ENCODE assay signal across 9 mouse cellular contexts in genomic region chr17:29488257-29488977, GRCm38 (mm10). TPM values are rescaled to one million over a fixed set of nuclear protein-coding genes. Genes with fewer than 3 reads are reported as not detected.
A peak's percentile ranks its signal among the peaks of the same experiment; 100 is the strongest.
DNase-seq lines count a peak whose midpoint lies in the region; ATAC-seq and TF ChIP-seq lines count a peak whose summit lies in the region.
"Had no signal": no experiment of that assay in that cellular context is flagged by ENCODE, and none has a peak within 500 bp of the region (broad histone marks: within the 10 kb centered on the region; RNA-seq: fewer than 3 reads in every experiment).

No protein-coding gene starts in this region.

- peaks cover 13% of the 10 kb centered on the region for H3K4me1 ChIP-seq in intestine, embryonic 15.5 days (replicated peaks)
- H3K4me1 ChIP-seq in intestine, embryonic 16.5 days (ENCODE audit: control insufficient read depth, insufficient read depth, low read length), result peaks cover 11% of the 10 kb centered on the region
- peaks cover 36% of the 10 kb centered on the region for H3K4me1 ChIP-seq in bone marrow macrophage, adult 2 months (ENCODE audit: control insufficient read depth, insufficient read depth, low read length)
- peaks cover 11% of the 10 kb centered on the region for H3K4me1 ChIP-seq in embryonic facial prominence, embryonic 14.5 days (ENCODE audit: control insufficient read depth, insufficient read depth, low read length)
- peaks cover 31% of the 10 kb centered on the region for H3K4me1 ChIP-seq in liver, embryonic 16.5 days (ENCODE audit: control insufficient read depth, low read depth, low read length)

- DNase-seq in embryonic facial prominence, embryonic 14.5 days (ENCODE audit: low spot score), result no peak
- no peak for DNase-seq in spleen, adult 18-20 months
- no peak for DNase-seq in right cerebral cortex, postnatal 4 days
- DNase-seq in B cell, adult 2 months, result no peak
- DNase-seq: lung, postnatal 10 days had no signal

- no peaks in the 10 kb centered on the region for H3K36me3 ChIP-seq in intestine, embryonic 15.5 days
- H3K36me3 ChIP-seq in intestine, embryonic 16.5 days (ENCODE audit: control insufficient read depth, insufficient read depth, low read length), result no peaks in the 10 kb centered on the region
- no peaks in the 10 kb centered on the region for H3K36me3 ChIP-seq in embryonic facial prominence, embryonic 14.5 days (ENCODE audit: control insufficient read depth, insufficient read depth, low read length)
- peaks cover 17% of the 10 kb centered on the region for H3K36me3 ChIP-seq in liver, embryonic 16.5 days (ENCODE audit: control insufficient read depth, insufficient read depth)

- no peak for TF ChIP-seq POLR2A in bone marrow macrophage, adult 2 months (IDR thresholded peaks at IDR 0.05; ENCODE audit: borderline replicate concordance, low read depth, low read length)

- no peak overlapping the region for H3K4me3 ChIP-seq in intestine, embryonic 15.5 days (replicated peaks)
- H3K4me3 ChIP-seq in intestine, embryonic 16.5 days (ENCODE audit: low read length), result no peak overlapping the region
- H3K4me3 ChIP-seq in bone marrow macrophage, adult 2 months (ENCODE audit: insufficient read depth, low read length), result no peak overlapping the region
- H3K4me3 ChIP-seq in embryonic facial prominence, embryonic 14.5 days (ENCODE audit: low read depth, low read length), result no peak overlapping the region
- H3K4me3 ChIP-seq in liver, embryonic 16.5 days (ENCODE audit: low read depth, low read length), result peak overlapping the region; percentile 81

- H3K9ac ChIP-seq in intestine, embryonic 15.5 days, result no peak overlapping the region
- H3K9ac ChIP-seq in intestine, embryonic 16.5 days (ENCODE audit: low read depth, low read length), result no peak overlapping the region
- H3K9ac ChIP-seq in embryonic facial prominence, embryonic 14.5 days (ENCODE audit: low read depth, low read length), result no peak overlapping the region
- H3K9ac ChIP-seq in liver, embryonic 16.5 days (ENCODE audit: low read depth, low read length), result peak overlapping the region; percentile 90

- no peaks in the 10 kb centered on the region for H3K27me3 ChIP-seq in intestine, embryonic 15.5 days (replicated peaks)
- H3K27me3 ChIP-seq in intestine, embryonic 16.5 days (replicated peaks; ENCODE audit: control insufficient read depth, insufficient read depth, low read length), result no peaks in the 10 kb centered on the region
- H3K27me3 ChIP-seq in embryonic facial prominence, embryonic 14.5 days (replicated peaks; ENCODE audit: control insufficient read depth, insufficient read depth, low read length), result no peaks in the 10 kb centered on the region
- H3K27me3 ChIP-seq in liver, embryonic 16.5 days (ENCODE audit: control insufficient read depth, insufficient read depth, low read depth, low read length), result no peaks in the 10 kb centered on the region

- peak overlapping the region; percentile 90; the same call in 1 of the 2 replicates for H3K4me2 ChIP-seq in intestine, embryonic 15.5 days (replicated peaks)
- no peak overlapping the region for H3K4me2 ChIP-seq in intestine, embryonic 16.5 days (ENCODE audit: low read depth, low read length)
- peak overlapping the region; percentile 97; the same call in 1 of the 2 replicates for H3K4me2 ChIP-seq in embryonic facial prominence, embryonic 14.5 days (ENCODE audit: low read depth, low read length)
- peak overlapping the region; percentile 84 for H3K4me2 ChIP-seq in liver, embryonic 16.5 days (ENCODE audit: low read depth, low read length)

- no peak for ATAC-seq in intestine, embryonic 15.5 days
- ATAC-seq in intestine, embryonic 16.5 days, result no peak
- no peak for ATAC-seq in embryonic facial prominence, embryonic 14.5 days (ENCODE audit: low read depth)
- no peak; the same call in 1 of the 2 replicates for ATAC-seq in liver, embryonic 16.5 days (ENCODE audit: low read depth)

- TF ChIP-seq CTCF in bone marrow macrophage, adult 2 months (IDR thresholded peaks at IDR 0.05; ENCODE audit: low read depth, low read length), result no peak

- H3K27ac ChIP-seq in intestine, embryonic 15.5 days, result no peak overlapping the region
- H3K27ac ChIP-seq in intestine, embryonic 16.5 days (ENCODE audit: low read length), result no peak overlapping the region
- H3K27ac ChIP-seq in bone marrow macrophage, adult 2 months (ENCODE audit: insufficient read depth, low read depth, low read length), result peak overlapping the region; percentile 88
- no peak overlapping the region; the same call in 1 of the 2 replicates for H3K27ac ChIP-seq in embryonic facial prominence, embryonic 14.5 days (replicated peaks; ENCODE audit: low read depth, low read length)
- H3K27ac ChIP-seq in liver, embryonic 16.5 days (ENCODE audit: low read length), result peak overlapping the region; percentile 95

- H3K9me3 ChIP-seq in intestine, embryonic 15.5 days, result no peaks in the 10 kb centered on the region
- no peaks in the 10 kb centered on the region for H3K9me3 ChIP-seq in intestine, embryonic 16.5 days (ENCODE audit: control insufficient read depth, low read length)
- no peaks in the 10 kb centered on the region for H3K9me3 ChIP-seq in embryonic facial prominence, embryonic 14.5 days (ENCODE audit: control insufficient read depth, low read length)
- no peaks in the 10 kb centered on the region for H3K9me3 ChIP-seq in liver, embryonic 16.5 days (replicated peaks; ENCODE audit: control insufficient read depth, low read length)

- 86% methylated on average over 8 of the region's 8 CpGs for WGBS in intestine, embryonic 15.5 days
- WGBS in intestine, embryonic 16.5 days, result 87% methylated on average over 8 of the region's 8 CpGs
- WGBS in embryonic facial prominence, embryonic 14.5 days, result 78% methylated on average over 8 of the region's 8 CpGs
- WGBS in liver, embryonic 16.5 days (ENCODE audit: insufficient replicate concordance), result 67% methylated on average over 8 of the region's 8 CpGs

RNA-seq across cellular contexts. Expression of gene Pim1, which starts 2.1 kb away (rescaled TPM):
- polyA plus RNA-seq in intestine, embryonic 15.5 days (2015; fragmentation: Nextera tagmentation; extraction: Ambion mirVana), result 13.4 TPM in 2 replicates
- polyA plus RNA-seq in intestine, embryonic 16.5 days (2015; fragmentation: Nextera tagmentation; extraction: Ambion mirVana), result 11.8 and 12.8 TPM in 2 replicates
- polyA plus RNA-seq in bone marrow macrophage, adult 2 months (2012; ENCODE audit: insufficient read depth, insufficient read length, missing spikeins), result 84.5 and 85.2 TPM in 2 replicates
- 10.7 and 13.6 TPM in 2 replicates for polyA plus RNA-seq in embryonic facial prominence, embryonic 14.5 days (2014; fragmentation: Nextera tagmentation; extraction: Ambion mirVana)
- 74.7 and 80.0 TPM in 2 replicates for polyA plus RNA-seq in liver, embryonic 16.5 days (2015; fragmentation: Nextera tagmentation; extraction: Ambion mirVana)

Comparison
In these comparisons a context has a peak if more than half of its experiments do, and no peak if none do; other contexts are left out.
1. H3K27ac ChIP-seq: peak in bone marrow macrophage, adult 2 months (single experiment) and liver, embryonic 16.5 days (single experiment); none in intestine, embryonic 15.5 days (single experiment), intestine, embryonic 16.5 days (single experiment) and embryonic facial prominence, embryonic 14.5 days (single experiment).